Mouse (Mus musculus): ENCODE measurements around the gene Rfk. TPM values are rescaled to one million over a fixed set of nuclear protein-coding genes. Genes with fewer than 3 reads are reported as not detected.
A peak's percentile ranks its signal among the peaks of the same experiment; 100 is the strongest.

Gene Rfk
- total and polyA plus RNA-seq, 2 experiments from 2014 or later: 51.8 to 83.1 TPM

GRCm38 (mm10) chr19:17361181-17361580 is 32.7 kb upstream of the Rfk start:
- H3K27ac ChIP-seq (ENCODE audit: low read depth, low read length): no peak overlapping the region
- H3K9ac ChIP-seq: no peak overlapping the region
- H3K4me3 ChIP-seq (ENCODE audit: low read depth, low read length): no peak overlapping the region
- H3K36me3 ChIP-seq (ENCODE audit: insufficient read depth): no peaks in the 10 kb centered on the region
- DNase-seq (no peak), ATAC-seq (no peak)
- TF ChIP-seq CTCF (IDR thresholded peaks at IDR 0.05; ENCODE audit: low read depth): no peak
- no peaks in the 10 kb centered on the region for H3K9me3 ChIP-seq (ENCODE audit: low read length)
- H3K27me3 ChIP-seq (ENCODE audit: insufficient read depth, low read length): peaks cover 5% of the 10 kb centered on the region; the same call in 1 of the 2 replicates
- H3K4me2 ChIP-seq (ENCODE audit: low read depth): no peak overlapping the region
- 78% methylated on average over 2 of the region's 2 CpGs for WGBS
- H3K4me1 ChIP-seq (ENCODE audit: insufficient read depth): 0 out of 2 replicates have a peak, but pooled peaks cover 3% of the 10 kb centered on the region

DNA sequence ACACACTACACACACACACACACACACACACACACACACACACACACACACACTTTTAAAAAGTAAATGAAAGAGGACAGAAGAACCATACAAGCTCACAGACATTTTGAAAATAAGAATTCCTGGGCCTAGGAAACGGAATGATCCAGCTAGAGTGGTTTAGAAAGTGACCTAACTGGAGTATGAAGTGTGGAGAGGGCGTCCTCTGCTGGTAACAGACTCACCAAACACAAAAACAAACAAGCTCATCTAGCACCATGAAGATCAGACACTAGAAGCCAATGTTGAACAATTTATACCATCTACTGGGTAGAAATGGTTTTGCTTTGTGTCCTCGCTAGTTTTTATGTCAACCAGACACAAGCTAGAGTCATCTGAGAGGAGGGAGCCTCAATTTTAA is 29.1 kb upstream of the Rfk start:
- Histone ChIP-seq H3K27ac (ENCODE audit: low read depth, low read length) (no peak overlapping the region), H3K9me3 (ENCODE audit: low read length) (no peaks in the 10 kb centered on the region), H3K4me1 (ENCODE audit: insufficient read depth) (no peaks in the 10 kb centered on the region), H3K4me2 (ENCODE audit: low read depth) (no peak overlapping the region), H3K27me3 (ENCODE audit: insufficient read depth, low read length) (no peaks in the 10 kb centered on the region), H3K9ac (no peak overlapping the region), H3K4me3 (ENCODE audit: low read depth, low read length) (no peak overlapping the region), H3K36me3 (ENCODE audit: insufficient read depth) (no peaks in the 10 kb centered on the region)
- DNase-seq: peak; percentile 30
- ATAC-seq: no peak
- TF ChIP-seq CTCF (IDR thresholded peaks at IDR 0.05; ENCODE audit: low read depth): peak; percentile 66
- 40% methylated on average over 3 of the region's 3 CpGs for WGBS

DNA sequence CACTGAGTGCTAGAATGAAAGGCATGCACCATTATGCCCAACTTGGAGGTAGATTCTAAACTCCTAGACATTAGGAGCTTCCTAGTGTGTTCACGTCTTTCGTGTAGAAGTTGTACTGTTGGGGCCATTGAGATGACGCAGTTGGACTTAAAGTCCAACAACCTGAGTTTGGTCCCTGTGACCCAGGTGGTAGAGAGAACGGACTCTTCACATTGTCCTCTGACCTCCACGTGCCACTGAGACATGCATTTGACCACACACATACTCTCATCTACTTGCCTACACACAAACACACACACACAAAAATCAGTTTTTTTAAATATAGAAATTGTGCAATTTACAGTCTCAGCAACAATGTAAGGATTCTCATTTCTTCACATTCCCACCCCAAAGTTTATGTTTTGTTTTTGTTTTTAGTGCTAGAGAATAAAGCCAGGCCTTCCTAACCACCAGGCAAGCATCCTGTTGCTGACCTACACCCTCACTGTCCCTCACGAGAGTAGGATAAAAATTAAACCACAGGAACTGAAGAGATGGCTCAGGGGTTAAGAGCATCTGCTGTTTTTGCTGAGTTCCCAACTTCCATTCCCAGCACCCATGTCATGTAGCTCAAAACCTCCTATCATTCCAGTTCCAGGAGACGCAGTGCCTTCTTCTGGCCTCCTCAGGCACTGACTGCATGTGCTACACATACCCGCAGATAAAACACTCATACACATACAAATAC is 27.3 kb upstream of the Rfk start:
- DNase-seq (no peak), ATAC-seq (no peak)
- WGBS: 94% methylated on average over 8 of the region's 8 CpGs
- no peak for TF ChIP-seq CTCF (IDR thresholded peaks at IDR 0.05; ENCODE audit: low read depth)
- Histone ChIP-seq H3K4me2 (ENCODE audit: low read depth) (no peak overlapping the region), H3K9me3 (ENCODE audit: low read length) (no peaks in the 10 kb centered on the region), H3K9ac (no peak overlapping the region), H3K27ac (ENCODE audit: low read depth, low read length) (no peak overlapping the region), H3K4me3 (ENCODE audit: low read depth, low read length) (no peak overlapping the region), H3K36me3 (ENCODE audit: insufficient read depth) (no peaks in the 10 kb centered on the region), H3K4me1 (ENCODE audit: insufficient read depth) (no peaks in the 10 kb centered on the region), H3K27me3 (ENCODE audit: insufficient read depth, low read length) (no peaks in the 10 kb centered on the region)

DNA sequence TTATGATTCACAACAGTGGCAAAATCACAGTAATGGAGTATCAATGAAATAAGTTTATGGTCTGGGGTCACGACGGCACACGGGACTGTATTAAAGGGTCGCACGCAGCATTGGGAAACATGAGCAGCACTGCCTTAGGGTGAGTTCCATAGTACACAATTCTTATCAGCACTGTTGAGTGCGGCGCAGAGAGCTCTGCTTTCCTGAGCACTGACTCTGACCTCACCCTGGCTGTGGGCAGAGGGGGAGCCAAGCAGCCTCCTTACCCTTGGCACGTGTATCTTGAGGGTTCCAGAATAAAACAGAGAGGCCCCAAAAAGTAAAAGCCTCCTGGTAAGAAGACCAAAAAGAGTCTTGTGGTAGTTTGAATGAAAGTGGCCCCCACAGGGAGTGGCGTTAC is 25.3 kb upstream of the Rfk start:
- ATAC-seq (no peak), DNase-seq (no peak)
- Histone ChIP-seq H3K27me3 (ENCODE audit: insufficient read depth, low read length) (no peaks in the 10 kb centered on the region), H3K4me2 (ENCODE audit: low read depth) (no peak overlapping the region), H3K27ac (ENCODE audit: low read depth, low read length) (no peak overlapping the region), H3K9me3 (ENCODE audit: low read length) (no peaks in the 10 kb centered on the region), H3K4me1 (ENCODE audit: insufficient read depth) (no peaks in the 10 kb centered on the region), H3K9ac (no peak overlapping the region), H3K36me3 (ENCODE audit: insufficient read depth) (no peaks in the 10 kb centered on the region), H3K4me3 (ENCODE audit: low read depth, low read length) (no peak overlapping the region)
- 94% methylated on average over 9 of the region's 9 CpGs for WGBS
- TF ChIP-seq CTCF (IDR thresholded peaks at IDR 0.05; ENCODE audit: low read depth): no peak

- no peaks in the 10 kb centered on the region for H3K27me3 ChIP-seq (ENCODE audit: insufficient read depth, low read length)
- H3K9me3 ChIP-seq (ENCODE audit: low read length): no peaks in the 10 kb centered on the region
- H3K4me3 ChIP-seq (ENCODE audit: low read depth, low read length): no peak overlapping the region
- ATAC-seq: no peak
- DNase-seq: no peak
- H3K9ac ChIP-seq: no peak overlapping the region
- H3K4me1 ChIP-seq (ENCODE audit: insufficient read depth): no peaks in the 10 kb centered on the region
- WGBS: 48% methylated on average over 7 of the region's 7 CpGs
- H3K27ac ChIP-seq (ENCODE audit: low read depth, low read length): no peak overlapping the region
- no peak overlapping the region for H3K4me2 ChIP-seq (ENCODE audit: low read depth)
- TF ChIP-seq CTCF (IDR thresholded peaks at IDR 0.05; ENCODE audit: low read depth): no peak
- no peaks in the 10 kb centered on the region for H3K36me3 ChIP-seq (ENCODE audit: insufficient read depth)
These were observed 24.3 kb upstream of the Rfk start for GRCm38 (mm10) chr19:17369581-17369980.

DNA sequence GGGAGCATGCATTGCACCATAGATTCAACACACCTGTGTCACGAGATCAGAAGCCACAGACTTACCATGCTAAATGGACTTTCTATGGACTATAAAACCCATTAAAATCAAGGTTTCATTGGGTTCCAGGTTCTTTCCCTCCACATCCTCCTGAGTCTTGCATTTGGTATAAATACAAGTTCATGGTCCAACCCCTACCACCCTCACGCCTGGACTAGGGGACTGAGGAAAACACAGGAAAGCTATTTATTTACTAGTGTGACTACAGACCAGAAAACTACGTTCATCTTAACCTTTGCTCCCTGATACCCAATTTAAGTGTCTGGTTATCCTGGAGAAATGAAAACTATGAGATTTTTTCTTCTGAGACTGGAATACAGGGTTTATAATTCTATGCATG is 21.1 kb upstream of the Rfk start, which contains the start of gene Gcnt1:
TSS of gene Gcnt1 (minus strand) at position 144 of the 400 bp plus-strand sequence.
- WGBS: 87% methylated on average over 3 of the region's 3 CpGs
- DNase-seq (no peak), ATAC-seq (no peak)
- Histone ChIP-seq H3K4me1 (ENCODE audit: insufficient read depth) (no peaks in the 10 kb centered on the region), H3K9me3 (ENCODE audit: low read length) (no peaks in the 10 kb centered on the region), H3K9ac (no peak within 1 kb of the TSS), H3K36me3 (ENCODE audit: insufficient read depth) (no peaks in the 10 kb centered on the region), H3K4me3 (ENCODE audit: low read depth, low read length) (no peak within 1 kb of the TSS), H3K27ac (ENCODE audit: low read depth, low read length) (no peak within 1 kb of the TSS), H3K4me2 (ENCODE audit: low read depth) (no peak within 1 kb of the TSS), H3K27me3 (ENCODE audit: insufficient read depth, low read length) (no peaks in the 10 kb centered on the region)
- no peak for TF ChIP-seq CTCF (IDR thresholded peaks at IDR 0.05; ENCODE audit: low read depth)

DNA sequence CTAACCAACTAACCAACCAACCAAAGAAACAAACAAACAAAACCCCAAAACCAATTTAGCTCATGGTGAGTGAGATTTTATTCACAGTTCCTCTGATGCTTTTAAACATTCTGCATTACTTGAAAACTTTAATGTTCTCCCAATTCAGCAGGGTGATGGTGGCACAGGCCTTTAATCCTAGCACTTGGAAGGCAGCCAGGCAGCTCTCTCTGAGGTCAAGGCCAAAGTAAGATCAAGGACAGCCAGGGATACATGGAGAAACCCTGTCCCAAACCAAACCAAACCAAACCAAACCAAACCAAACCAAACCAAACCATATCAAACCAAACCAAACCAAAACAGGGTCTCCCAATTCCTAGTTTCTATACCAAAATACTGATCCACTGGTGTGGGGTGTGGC is 15.0 kb upstream of the Rfk start:
- no peak overlapping the region for H3K4me3 ChIP-seq (ENCODE audit: low read depth, low read length)
- no peak for TF ChIP-seq CTCF (IDR thresholded peaks at IDR 0.05; ENCODE audit: low read depth)
- H3K27me3 ChIP-seq (ENCODE audit: insufficient read depth, low read length): no peaks in the 10 kb centered on the region
- no peak overlapping the region for H3K9ac ChIP-seq
- H3K4me2 ChIP-seq (ENCODE audit: low read depth): no peak overlapping the region
- H3K9me3 ChIP-seq (ENCODE audit: low read length): no peaks in the 10 kb centered on the region
- H3K36me3 ChIP-seq (ENCODE audit: insufficient read depth): no peaks in the 10 kb centered on the region
- ATAC-seq: no peak
- H3K27ac ChIP-seq (ENCODE audit: low read depth, low read length): no peak overlapping the region
- no peaks in the 10 kb centered on the region for H3K4me1 ChIP-seq (ENCODE audit: insufficient read depth)
- no peak for DNase-seq
